Mouse (Mus musculus): ENCODE data around the gene Tomm20.
"Not testable (repeated sequence)": the region's sequence is repeated elsewhere in the genome, so short reads cannot be mapped to it uniquely, and the experiment has no call there.

The Tomm20 gene

DNA sequence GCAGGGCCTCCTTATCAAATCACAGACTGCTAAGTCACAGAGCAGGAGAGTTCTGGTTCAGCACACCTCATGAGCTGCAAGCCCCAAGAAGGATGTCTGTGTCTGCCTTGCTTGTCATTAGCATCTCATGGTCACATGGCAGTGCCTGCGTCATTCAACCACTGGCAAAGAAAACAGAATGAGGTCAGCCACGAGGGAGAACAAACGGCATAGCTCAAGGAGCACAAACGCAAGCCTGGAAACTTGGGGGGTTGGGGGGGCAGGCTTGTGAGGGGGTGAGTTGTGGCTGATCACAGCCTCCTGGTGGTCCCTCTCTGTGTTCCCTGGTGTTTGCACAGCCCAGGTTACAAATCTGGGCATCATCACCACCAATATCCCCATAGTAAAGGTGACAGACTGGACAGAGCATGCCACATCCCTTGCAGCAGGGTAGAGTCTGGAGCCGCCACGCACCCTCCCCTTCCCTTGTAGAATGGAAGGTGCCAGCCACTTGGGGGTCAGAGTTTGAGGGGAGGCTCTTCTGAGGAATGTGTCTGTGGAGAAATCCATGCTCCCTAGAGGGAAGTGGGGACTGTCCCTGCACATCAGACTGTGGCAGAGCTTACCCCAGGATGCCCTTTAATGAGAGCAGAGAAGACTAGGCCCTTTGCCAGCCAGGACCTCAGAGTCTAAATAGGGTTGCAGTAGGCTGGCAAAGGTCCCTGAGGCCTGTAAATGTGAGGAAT, 61.3 kb downstream of the Tomm20 start:
- no peak for DNase-seq (ENCODE audit: low spot score)

DNA sequence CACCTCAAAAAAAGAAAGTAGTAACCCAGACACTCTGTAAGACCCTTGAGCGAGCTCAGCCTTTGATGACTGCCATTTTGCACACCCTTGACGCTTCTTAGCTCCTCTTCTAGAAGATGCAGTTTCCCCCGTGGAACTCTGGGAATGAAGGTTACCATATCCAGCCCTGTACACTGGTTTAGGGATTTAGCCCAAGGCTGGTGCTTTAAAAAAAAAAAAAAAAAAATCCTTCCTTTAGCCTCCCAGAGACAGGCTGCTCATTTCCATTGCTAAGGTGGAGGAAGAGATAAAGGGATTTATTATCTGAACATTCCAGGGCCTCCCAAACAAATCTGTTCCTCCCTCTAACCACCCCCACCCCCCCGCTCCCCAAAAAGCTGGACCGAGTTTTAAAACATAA, 61.9 kb downstream of the Tomm20 start:
- DNase-seq (ENCODE audit: low spot score), result no peak

DNA sequence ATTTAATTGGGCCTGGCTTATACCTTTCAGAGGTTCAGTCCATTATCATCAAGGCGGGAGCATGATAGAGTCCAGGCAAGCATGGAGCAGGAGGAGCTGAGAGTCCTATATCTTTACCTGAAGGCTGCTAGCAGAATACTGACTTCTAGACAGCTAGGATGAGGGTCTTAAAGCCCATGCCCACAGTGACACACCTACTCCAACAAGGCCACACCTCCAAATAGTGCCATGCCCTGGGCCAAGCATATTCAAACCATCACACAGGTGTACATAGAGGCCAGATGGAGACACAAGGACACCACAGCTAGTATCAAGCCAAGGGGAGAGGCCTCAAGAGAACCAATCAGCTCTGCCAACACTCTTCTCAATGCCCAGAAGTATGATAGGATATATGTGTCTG, 63.1 kb downstream of the Tomm20 start:
- DNase-seq (ENCODE audit: low spot score), result not testable (repeated sequence)

DNA sequence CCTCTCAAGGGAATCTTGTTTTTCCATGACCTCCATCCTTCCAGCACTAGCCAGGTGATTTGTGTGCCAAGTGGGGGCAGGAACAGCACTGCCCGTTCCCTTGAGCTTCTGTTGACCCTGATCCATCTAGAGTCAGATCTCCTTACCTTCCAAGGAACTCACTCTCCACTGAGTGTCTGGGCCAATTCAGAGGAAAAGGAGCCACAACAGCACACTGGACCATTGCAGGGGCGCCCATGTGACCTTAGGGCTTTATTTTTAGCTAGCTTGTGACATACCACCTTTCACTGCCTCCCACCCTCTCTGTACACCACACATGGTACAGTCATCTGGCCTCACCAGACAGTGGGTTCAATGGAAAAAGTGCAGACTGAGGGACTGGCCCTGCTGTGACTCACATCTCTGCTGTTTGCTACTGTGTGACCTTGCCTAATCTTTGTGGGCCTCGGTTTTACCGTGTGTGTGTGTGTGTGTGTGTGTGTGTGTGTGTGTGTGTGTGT, 64.0 kb downstream of the Tomm20 start:
- no peak for DNase-seq (ENCODE audit: low spot score)
